Mouse (Mus musculus) embryonic facial prominence, embryonic 10.5 days (tissue): ENCODE measurements around the gene Fahd1. TPM values are rescaled to one million over a fixed set of nuclear protein-coding genes. Genes with fewer than 3 reads are reported as not detected.

Experiments used
- DNase-seq: peaks from one replicate; pipeline ENCODE4 v3.0.0-alpha.2; 2017; ENCODE audit warnings: low spot score
- H3K27ac ChIP-seq: fragments of 300-500 bp; sonication (generic); replicated peaks from 2 replicates; pipeline ENCODE4 v1.5.1; 2016; ENCODE audit warnings: mild to moderate bottlenecking
- H3K27me3 ChIP-seq: fragments of 300-500 bp; sonication (generic); replicated peaks from 2 replicates; pipeline ENCODE4 v1.6.1; 2016; ENCODE audit warnings: low read depth, mild to moderate bottlenecking; ENCODE audit not compliant: poor library complexity, severe bottlenecking
- H3K36me3 ChIP-seq: fragments of 300-500 bp; sonication (generic); replicated peaks from 2 replicates; pipeline ENCODE4 v1.6.1; 2016; ENCODE audit warnings: mild to moderate bottlenecking, moderate library complexity
- H3K4me1 ChIP-seq: fragments of 300-500 bp; sonication (generic); 2 replicates; pipeline ENCODE4 v1.6.1; 2016
- H3K4me3 ChIP-seq: fragments of 300-500 bp; sonication (generic); 2 replicates; pipeline ENCODE4 v1.5.1; 2016; ENCODE audit warnings: mild to moderate bottlenecking, moderate library complexity
- H3K9me3 ChIP-seq: fragments of 300-500 bp; sonication (generic); 2 replicates; pipeline ENCODE4 v1.6.1; 2016; ENCODE audit warnings: mild to moderate bottlenecking
- WGBS: fragments of 180-500 bp; shearing (Covaris S2); methylation state at CpG from one replicate; pipeline ENCODE4 v1.1.7; 2016; 5-methylcytosine and 5-hydroxymethylcytosine counted together
- polyA plus RNA-seq: library from polyadenylated mRNA; unstranded; fragments of >200 nt; fragmentation: Nextera tagmentation; extraction: Ambion mirVana; gene quantifications from 2 replicates; pipeline ENCODE4 v1.2.1, GENCODE M21; 2016

Gene Fahd1
- polyA plus RNA-seq, 1 experiment from 2014 or later, result 16.7 TPM

DNA sequence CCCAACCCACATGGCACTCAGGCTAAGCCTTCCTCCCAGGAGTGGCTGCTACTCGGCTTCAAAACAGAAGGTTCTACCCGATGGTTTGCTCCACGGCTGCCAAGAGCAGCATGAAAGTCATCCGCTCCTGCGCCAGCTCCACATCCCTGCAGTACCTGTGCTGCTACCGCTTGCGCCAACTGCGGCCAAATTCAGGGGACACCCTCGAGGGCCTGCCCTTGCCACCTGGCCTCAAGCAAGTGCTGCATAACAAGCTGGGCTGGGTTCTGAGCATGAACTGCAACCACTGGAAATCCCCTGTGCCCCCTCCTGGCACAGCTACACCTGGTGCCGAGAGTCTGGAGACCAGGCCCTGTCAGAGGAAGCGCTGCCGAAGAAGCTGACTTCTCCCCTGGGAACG, 41.2 kb upstream of the Fahd1 start:
- H3K27me3 ChIP-seq, result no peaks in the 10 kb centered on the region
- DNase-seq, result no peak
- no peak overlapping the region for H3K4me3 ChIP-seq
- H3K27ac ChIP-seq, result no peak overlapping the region
- H3K9me3 ChIP-seq, result no peaks in the 10 kb centered on the region
- H3K4me1 ChIP-seq, result peaks cover 40% of the 10 kb centered on the region
- H3K36me3 ChIP-seq, result peaks cover 57% of the 10 kb centered on the region
- 90% methylated on average over 13 of the region's 13 CpGs for WGBS

DNA sequence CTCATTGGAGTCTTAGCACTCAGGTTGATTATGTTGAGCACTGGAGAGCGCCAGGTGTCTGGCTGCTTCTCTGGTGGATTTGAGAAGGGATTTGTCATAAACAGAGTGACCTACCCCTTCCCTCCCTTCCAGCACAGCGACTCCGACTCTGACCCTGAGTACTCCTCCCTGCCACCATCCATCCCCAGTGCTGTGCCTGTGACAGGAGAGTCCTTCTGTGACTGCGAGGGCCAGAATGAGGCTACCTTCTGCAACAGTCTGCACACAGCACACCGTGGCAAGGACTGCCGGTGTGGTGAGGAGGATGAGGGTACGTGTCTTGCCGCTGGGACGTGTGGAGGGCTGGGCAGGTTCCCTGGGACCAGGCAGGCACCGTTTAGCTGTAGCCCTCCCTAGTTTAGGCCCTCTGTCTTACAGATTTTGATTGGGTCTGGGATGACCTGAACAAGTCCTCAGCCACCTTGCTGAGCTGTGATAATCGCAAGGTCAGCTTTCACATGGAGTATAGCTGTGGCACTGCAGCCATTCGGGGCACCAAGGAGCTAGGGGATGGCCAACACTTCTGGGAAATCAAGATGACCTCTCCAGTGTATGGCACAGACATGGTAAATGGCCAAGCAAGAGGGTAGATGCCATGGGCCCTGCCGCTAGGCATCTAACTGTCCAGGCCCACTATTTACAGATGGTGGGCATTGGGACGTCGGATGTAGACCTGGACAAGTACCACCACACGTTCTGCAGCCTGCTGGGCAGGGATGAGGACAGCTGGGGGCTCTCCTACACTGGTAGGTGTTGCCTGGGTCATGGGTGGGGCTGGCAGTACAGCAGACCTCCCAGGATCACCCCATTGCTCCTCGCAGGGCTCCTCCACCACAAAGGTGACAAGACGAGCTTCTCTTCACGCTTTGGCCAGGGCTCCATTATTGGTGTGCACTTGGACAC, 40.3 kb upstream of the Fahd1 start:
- peak overlapping the region; percentile 24 for H3K4me3 ChIP-seq
- no peak for DNase-seq

DNA sequence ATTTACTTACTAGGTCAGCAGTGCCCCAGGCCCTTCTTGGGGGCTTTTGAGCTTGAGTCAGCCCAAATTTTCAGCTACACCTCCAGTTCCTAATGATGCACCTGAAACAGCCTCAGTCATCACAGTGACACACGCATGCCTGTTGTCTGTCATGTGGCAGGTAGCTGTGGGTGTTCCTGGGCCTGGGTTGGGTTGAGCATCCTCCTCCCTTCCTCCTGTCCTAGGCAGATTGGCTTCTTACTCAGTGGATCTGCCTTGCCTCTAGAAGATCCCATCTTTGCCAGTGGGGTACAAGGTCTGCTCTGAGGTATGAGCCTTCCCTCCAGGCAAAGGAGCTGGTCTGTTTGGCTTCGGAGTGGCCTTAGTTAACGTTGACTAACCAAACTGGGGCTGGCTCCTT, 38.7 kb upstream of the Fahd1 start:
- no peak for DNase-seq
- H3K27ac ChIP-seq, result no peak overlapping the region
- peaks cover 31% of the 10 kb centered on the region for H3K4me1 ChIP-seq
- H3K27me3 ChIP-seq, result no peaks in the 10 kb centered on the region
- peaks cover 67% of the 10 kb centered on the region for H3K36me3 ChIP-seq
- 89% methylated on average over 3 of the region's 3 CpGs for WGBS
- H3K4me3 ChIP-seq, result 0 out of 2 replicates have a peak overlapping the region, but pooled peaks have one; percentile 11
- H3K9me3 ChIP-seq, result no peaks in the 10 kb centered on the region

More for the DNA sequence above, 40.3 kb upstream of the Fahd1 start:
- H3K9me3 ChIP-seq, result no peaks in the 10 kb centered on the region
- 90% methylated on average over 19 of the region's 19 CpGs for WGBS
- H3K27ac ChIP-seq, result no peak overlapping the region
- peaks cover 35% of the 10 kb centered on the region for H3K4me1 ChIP-seq
- H3K27me3 ChIP-seq, result no peaks in the 10 kb centered on the region
- peaks cover 57% of the 10 kb centered on the region for H3K36me3 ChIP-seq

DNA sequence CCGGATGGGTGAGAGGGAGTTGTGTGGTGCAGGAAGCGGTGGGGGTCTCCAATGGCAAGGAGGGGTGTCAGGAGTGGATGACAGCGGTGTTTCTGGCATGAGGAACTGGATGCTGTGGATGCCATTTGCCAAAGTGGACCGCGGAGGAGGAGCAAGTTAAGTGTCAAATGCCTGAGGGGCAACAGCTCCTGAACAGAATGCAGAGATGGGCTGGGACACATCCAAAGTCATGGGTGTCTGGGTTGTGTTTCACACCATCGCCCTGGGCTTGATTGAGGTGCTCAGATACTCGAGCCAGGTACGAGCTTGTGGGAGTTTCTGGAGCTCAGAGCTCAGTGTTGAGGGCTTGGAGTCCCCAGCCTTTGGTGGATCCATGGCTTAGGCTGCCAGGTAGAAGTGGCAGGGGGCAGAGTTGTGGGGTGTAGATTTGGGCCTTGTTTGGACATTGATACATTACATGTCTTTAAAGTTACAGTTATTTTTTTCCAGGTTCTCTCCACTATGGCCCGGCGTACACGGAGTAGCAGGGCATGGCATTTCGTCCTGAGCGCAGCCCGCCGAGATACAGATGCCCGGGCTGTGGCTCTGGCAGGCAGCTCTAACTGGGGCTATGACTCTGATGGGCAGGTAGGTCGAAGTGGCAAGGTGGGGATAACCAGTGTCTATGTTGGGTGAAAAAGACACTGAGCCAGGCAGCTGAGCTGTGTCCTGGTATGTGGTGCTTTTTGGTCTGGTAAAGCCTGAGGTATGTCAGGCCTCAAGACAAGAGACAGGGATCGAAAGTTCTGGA, 37.3 kb upstream of the Fahd1 start:
- Histone ChIP-seq H3K4me1 (peaks cover 24% of the 10 kb centered on the region), H3K36me3 (peaks cover 67% of the 10 kb centered on the region), H3K27ac (peak overlapping the region; percentile 85), H3K4me3 (peak overlapping the region; percentile 84), H3K27me3 (no peaks in the 10 kb centered on the region), H3K9me3 (no peaks in the 10 kb centered on the region)
- DNase-seq, result no peak
- 66% methylated on average over 18 of the region's 18 CpGs for WGBS

DNA sequence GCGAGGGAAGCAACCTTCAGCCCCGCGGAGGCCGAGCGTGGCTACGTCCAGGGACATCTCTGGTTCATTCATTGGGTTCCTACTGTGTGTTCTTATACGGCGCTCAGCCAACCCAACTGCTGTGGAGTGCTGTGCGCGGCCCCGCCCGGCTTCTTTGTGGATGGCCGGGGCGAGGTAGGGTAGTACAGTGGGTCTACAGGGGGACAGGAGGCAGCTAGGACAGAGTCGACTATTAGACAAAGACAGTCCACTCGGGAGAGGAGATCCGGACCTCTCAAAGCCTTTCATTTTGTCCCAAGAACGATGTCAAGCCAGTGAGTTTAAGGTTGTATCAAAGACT, 36.7 kb upstream of the Fahd1 start:
- DNase-seq, result no peak
- peaks cover 67% of the 10 kb centered on the region for H3K36me3 ChIP-seq
- under 1% methylated on average over 18 of the region's 18 CpGs for WGBS
- H3K4me1 ChIP-seq, result peaks cover 28% of the 10 kb centered on the region
- H3K4me3 ChIP-seq, result peak overlapping the region; percentile 84
- H3K9me3 ChIP-seq, result no peaks in the 10 kb centered on the region
- peak overlapping the region; percentile 85 for H3K27ac ChIP-seq
- H3K27me3 ChIP-seq, result no peaks in the 10 kb centered on the region

DNA sequence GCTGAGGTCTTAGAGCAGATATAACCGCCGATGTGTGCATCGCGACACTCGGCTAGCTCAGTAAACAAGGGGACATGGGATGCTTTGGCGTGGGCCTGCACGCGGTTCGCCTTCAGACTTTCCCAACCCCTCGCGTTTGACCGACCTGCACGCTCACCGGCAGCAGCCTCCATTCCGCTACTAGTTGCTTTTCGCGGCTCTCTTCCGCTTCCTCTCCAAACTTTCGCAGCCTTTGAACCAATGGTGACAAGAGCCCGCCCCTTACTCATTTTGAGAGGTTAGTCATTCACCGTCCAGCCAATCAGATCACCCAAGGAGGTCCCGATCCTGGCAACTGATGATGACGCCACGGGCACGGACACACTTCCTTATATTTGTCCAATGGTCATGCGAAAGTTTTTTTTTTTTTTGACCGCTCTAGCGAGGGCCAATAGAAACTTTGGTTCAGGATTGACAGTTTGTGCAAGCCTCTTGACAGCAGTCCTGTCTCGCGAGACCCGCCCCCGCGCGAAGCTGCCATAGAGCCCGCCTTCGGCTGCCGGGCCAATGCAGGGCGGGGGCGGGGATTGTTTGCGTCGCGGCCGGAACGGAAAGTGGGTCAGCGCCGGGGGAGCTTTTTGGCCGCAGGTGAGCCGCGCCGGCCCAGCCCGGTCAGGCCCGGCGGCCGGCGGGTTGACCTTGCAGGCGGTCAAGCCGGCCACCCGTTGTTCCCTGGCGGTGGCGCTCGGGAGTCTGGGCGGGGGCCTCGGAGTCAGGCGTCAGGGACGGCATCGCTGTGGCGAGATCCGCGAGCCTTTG, 36.2 kb upstream of the Fahd1 start, which contains the start of the genes Nubp2 and Spsb3:
Gene Nubp2, minus strand, starts transcription at position 216 of the 798 bp plus-strand sequence.
Gene Spsb3, plus strand, starts transcription at position 510 of the 798 bp plus-strand sequence.
- peak; percentile 97 for DNase-seq
- H3K36me3 ChIP-seq, result peaks cover 65% of the 10 kb centered on the region
- H3K27me3 ChIP-seq, result no peaks in the 10 kb centered on the region
- H3K4me3 ChIP-seq, result peak within 1 kb of the TSS; percentile 84
- no peaks in the 10 kb centered on the region for H3K9me3 ChIP-seq
- peak within 1 kb of the TSS; percentile 85 for H3K27ac ChIP-seq
- under 1% methylated on average over 69 of the region's 69 CpGs for WGBS
- peaks cover 34% of the 10 kb centered on the region for H3K4me1 ChIP-seq

DNA sequence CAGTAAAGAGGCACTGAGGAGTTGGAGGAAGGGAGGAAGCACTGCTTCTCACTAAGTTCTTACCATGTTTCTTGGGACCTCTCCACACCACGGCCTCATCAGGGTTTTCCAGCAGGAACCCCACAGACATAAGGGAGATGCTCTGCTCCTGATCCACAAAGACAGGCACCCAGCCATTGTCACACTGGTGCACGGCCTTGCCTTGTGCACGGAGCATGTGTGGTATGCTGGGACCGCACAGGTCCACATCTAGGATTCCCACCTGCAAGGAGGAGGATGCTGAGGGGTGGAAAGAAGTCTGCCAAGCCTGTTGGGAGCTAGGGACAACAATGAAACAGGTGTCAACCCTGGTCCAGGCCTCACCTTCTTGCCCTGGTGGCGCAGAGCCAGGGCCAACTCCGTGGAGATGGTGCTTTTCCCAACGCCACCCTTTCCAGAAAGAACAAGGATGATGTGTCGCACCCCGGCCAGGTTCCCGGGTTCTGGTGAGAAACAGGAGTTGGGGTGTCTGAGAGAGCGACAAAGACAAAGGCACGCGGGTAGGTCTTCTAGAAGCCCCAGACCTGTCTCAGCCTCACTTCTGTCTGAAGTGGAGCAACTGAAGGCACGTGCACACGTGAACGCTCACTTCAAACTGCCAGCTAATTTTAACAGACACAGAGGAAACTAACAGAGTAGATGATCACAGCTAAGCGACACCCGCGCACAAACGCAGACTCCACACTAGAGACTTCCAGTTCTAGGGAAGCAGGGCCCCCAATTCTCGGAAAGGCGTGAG, 35.4 kb upstream of the Fahd1 start:
- H3K9me3 ChIP-seq, result no peaks in the 10 kb centered on the region
- H3K27ac ChIP-seq, result peak overlapping the region; percentile 62; the same call in 1 of the 2 replicates
- H3K4me3 ChIP-seq, result peak overlapping the region; percentile 84
- 26% methylated on average over 22 of the region's 22 CpGs for WGBS
- DNase-seq, result no peak
- H3K27me3 ChIP-seq, result no peaks in the 10 kb centered on the region
- peaks cover 57% of the 10 kb centered on the region for H3K36me3 ChIP-seq
- H3K4me1 ChIP-seq, result peaks cover 41% of the 10 kb centered on the region

DNA sequence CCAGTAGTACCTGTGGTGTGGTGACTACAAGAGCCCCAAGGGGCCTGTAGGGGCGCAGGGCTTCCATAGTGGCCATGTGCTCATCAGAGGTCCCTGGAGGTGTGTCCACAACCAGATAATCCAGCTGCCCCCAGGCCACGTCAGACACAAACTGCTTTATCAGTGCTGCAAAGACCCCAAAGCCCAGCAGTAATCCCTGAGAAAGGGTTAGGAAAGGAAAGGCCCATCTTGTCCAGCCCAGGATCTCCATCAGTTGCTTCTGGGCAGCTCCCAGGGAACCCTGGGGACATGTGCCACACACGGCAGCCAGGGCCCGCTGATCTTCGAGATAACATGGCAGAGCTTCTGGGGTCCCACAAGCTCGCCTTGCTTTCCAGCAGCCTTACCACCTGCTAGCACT, 34.2 kb upstream of the Fahd1 start:
- Histone ChIP-seq H3K4me3 (peak overlapping the region; percentile 84; the same call in 1 of the 2 replicates), H3K27me3 (no peaks in the 10 kb centered on the region), H3K4me1 (peaks cover 42% of the 10 kb centered on the region), H3K36me3 (peaks cover 45% of the 10 kb centered on the region), H3K27ac (no peak overlapping the region), H3K9me3 (no peaks in the 10 kb centered on the region)
- no peak for DNase-seq
- WGBS, result 87% methylated on average over 6 of the region's 6 CpGs

DNA sequence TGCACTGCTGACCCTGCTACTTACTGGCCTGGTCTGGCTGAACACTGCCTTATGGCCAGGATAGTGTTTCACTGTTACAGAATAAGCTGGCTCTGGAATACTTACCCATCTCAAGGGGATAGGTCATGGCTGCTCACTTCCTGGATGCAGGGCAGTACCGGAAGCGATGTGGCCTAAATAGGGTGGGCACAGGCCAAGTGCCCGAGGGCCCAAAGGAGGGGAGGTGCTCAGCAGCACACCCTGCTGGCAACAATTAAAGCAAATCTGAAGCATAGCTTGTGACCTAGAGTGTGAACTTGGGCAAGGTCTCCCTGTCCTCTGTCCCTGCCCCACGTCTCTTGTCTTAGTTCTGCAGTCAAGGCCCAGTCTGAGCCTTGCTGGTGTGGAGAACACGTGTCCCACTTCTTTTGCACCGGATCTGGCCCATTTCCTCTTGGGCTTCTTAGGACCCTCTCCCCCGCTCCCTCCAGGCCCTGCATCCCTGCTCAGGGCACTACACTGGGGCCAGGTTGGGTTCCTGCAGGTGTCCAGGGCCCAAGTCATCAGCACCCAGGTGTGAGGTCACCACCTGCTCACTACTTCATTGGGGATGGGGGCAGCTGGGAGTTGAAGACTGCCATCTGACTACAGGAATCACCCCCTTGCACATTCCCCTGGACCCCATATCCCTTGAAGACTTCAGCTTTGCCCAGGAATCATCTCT, 31.7 kb upstream of the Fahd1 start:
- Histone ChIP-seq H3K36me3 (peaks cover 35% of the 10 kb centered on the region), H3K4me1 (peaks cover 48% of the 10 kb centered on the region), H3K27me3 (no peaks in the 10 kb centered on the region), H3K27ac (peak overlapping the region; percentile 75), H3K9me3 (no peaks in the 10 kb centered on the region), H3K4me3 (peak overlapping the region; percentile 26; the same call in 1 of the 2 replicates)
- 43% methylated on average over 7 of the region's 7 CpGs for WGBS
- peak; percentile 68 for DNase-seq

DNA sequence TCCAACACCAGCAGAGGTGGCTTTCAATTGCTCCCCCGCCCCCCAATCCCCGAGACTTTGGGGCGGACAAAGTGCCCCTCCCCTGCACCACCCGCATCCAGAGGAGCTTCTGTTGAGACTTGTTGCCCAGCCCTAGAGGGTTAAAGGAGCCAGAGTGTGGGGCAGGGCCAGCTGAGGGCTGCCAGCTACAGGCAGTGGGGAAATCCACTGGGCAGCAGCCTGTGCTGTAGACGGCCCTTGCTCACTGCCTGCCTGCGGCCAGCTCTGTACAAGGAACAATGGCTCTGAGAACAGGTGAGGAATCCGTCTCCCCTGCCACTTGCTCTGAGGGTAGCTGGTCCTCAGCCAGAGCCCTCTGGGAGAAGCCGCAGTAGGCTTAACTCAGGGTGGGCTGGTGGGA, 28.4 kb upstream of the Fahd1 start:
- 73% methylated on average over 8 of the region's 8 CpGs for WGBS
- Histone ChIP-seq H3K4me3 (peak overlapping the region; percentile 26; the same call in 1 of the 2 replicates), H3K27ac (peak overlapping the region; percentile 79)

DNA sequence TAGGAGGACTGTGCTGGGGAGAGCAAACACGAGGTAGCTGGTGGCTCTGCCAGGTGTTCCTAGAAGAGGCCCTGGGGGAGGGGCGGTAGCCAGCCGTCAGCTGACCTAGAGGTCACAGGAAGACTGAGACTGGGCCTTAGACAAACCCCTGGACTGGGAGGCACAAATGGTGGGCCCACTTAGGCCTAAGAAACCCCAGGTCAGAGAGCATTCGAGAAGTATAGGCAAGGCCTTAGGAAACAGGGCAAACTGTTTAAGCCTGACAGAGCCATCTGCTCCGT, 27.9 kb upstream of the Fahd1 start:
- Histone ChIP-seq H3K36me3 (peaks cover 15% of the 10 kb centered on the region), H3K4me1 (peaks cover 37% of the 10 kb centered on the region), H3K9me3 (no peaks in the 10 kb centered on the region), H3K4me3 (peak overlapping the region; percentile 26; the same call in 1 of the 2 replicates), H3K27ac (peak overlapping the region; percentile 79), H3K27me3 (no peaks in the 10 kb centered on the region)
- peak; percentile 37 for DNase-seq
- WGBS, result 27% methylated on average over 5 of the region's 5 CpGs

More for the DNA sequence above, 28.4 kb upstream of the Fahd1 start:
- H3K36me3 ChIP-seq, result peaks cover 20% of the 10 kb centered on the region
- H3K4me1 ChIP-seq, result peaks cover 37% of the 10 kb centered on the region
- DNase-seq, result no peak
- H3K9me3 ChIP-seq, result no peaks in the 10 kb centered on the region
- H3K27me3 ChIP-seq, result no peaks in the 10 kb centered on the region
